Mouse (Mus musculus) spleen, adult 2 months (tissue): ENCODE measurements around the gene Rreb1. TPM values are rescaled to one million over a fixed set of nuclear protein-coding genes. Genes with fewer than 3 reads are reported as not detected.

Experiments used
- DNase-seq, 2 experiments: peaks; one replicate each; pipeline versions ENCODE4 v3.0.0 to v3.0.0-alpha.2; 2012 to 2021; ENCODE audit warnings: low spot score in 2 of 2, low read depth in 1 of 2
- H3K27ac ChIP-seq: fragments of 200-500 bp; 2 replicates; pipeline ENCODE4 v1.5.1; 2012; ENCODE audit warnings: low read length, inconsistent platforms; ENCODE audit not compliant: insufficient read depth
- H3K27me3 ChIP-seq: fragments of 200-500 bp; 2 replicates; pipeline ENCODE4 v1.6.1; 2012; ENCODE audit warnings: mild to moderate bottlenecking, moderate library complexity, low read length, inconsistent platforms; ENCODE audit not compliant: control insufficient read depth, insufficient read depth
- H3K36me3 ChIP-seq: fragments of 200-500 bp; 2 replicates; pipeline ENCODE4 v1.6.1; 2012; ENCODE audit warnings: mild to moderate bottlenecking, low read length, inconsistent platforms; ENCODE audit not compliant: control insufficient read depth, insufficient read depth
- H3K4me1 ChIP-seq: fragments of 200-500 bp; 2 replicates; pipeline ENCODE4 v1.6.1; 2011; ENCODE audit warnings: inconsistent platforms; ENCODE audit not compliant: control insufficient read depth, insufficient read depth, insufficient read length
- H3K4me3 ChIP-seq: fragments of 200-500 bp; 2 replicates; pipeline ENCODE4 v1.5.1; 2011; ENCODE audit warnings: mild to moderate bottlenecking, inconsistent platforms; ENCODE audit not compliant: insufficient read depth, insufficient read length; ENCODE audit errors: extremely low read depth
- CTCF ChIP-seq: fragments of 200-500 bp; IDR thresholded peaks from 2 replicates; pipeline ENCODE4 v1.5.1; 2011; ENCODE audit warnings: mild to moderate bottlenecking, inconsistent platforms; ENCODE audit not compliant: insufficient read depth, insufficient read length, insufficient replicate concordance; ENCODE audit errors: extremely low read depth
- POLR2A ChIP-seq: fragments of 200-500 bp; IDR thresholded peaks from 2 replicates; pipeline ENCODE4 v1.6.1; 2011; ENCODE audit warnings: low read depth, low read length, inconsistent platforms
- WGBS: fragments of 180-500 bp; shearing (Covaris S2); methylation state at CpG from one replicate; pipeline ENCODE4 v1.1.7; 2018; 5-methylcytosine and 5-hydroxymethylcytosine counted together
- polyA plus RNA-seq: library from polyadenylated mRNA; depleted of rRNA; stranded (reverse); fragments of >200 nt; gene quantifications from 2 replicates; pipeline ENCODE4 v1.2.3, GENCODE M21; 2012

Gene Rreb1
- polyA plus RNA-seq, 1 experiment = 15.5 TPM

DNA sequence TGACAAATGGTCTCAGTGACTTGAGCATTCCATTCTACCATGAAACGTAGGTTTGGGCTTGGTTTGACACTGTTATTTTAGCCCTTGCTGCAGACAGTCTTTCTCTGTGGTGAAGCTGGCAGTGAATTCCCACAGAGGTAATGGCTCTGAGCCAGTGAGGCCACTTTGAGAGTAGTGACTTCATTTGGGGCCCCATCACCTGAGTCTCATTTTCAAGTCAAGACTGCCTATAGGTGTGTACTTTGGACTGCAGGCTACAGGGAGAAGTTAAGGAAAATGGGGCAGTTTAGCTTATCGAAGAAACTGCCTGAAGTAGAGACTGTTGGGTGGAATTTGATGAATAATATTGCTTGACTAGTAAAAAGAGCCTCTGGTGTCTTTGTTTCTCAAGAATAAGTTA, 131.0 kb downstream of the Rreb1 start:
- H3K4me3 ChIP-seq = no peak overlapping the region
- whole genome bisulfite sequencing = 94% methylated on average over 2 of the region's 2 CpGs
- peaks cover 37% of the 10 kb centered on the region for H3K36me3 ChIP-seq
- TF ChIP-seq CTCF (no peak), POLR2A (no peak)
- no peaks in the 10 kb centered on the region; the same call in 1 of the 2 replicates for H3K4me1 ChIP-seq
- no peaks in the 10 kb centered on the region for H3K27me3 ChIP-seq
- H3K27ac ChIP-seq = no peak overlapping the region
- no peak for DNase-seq

DNA sequence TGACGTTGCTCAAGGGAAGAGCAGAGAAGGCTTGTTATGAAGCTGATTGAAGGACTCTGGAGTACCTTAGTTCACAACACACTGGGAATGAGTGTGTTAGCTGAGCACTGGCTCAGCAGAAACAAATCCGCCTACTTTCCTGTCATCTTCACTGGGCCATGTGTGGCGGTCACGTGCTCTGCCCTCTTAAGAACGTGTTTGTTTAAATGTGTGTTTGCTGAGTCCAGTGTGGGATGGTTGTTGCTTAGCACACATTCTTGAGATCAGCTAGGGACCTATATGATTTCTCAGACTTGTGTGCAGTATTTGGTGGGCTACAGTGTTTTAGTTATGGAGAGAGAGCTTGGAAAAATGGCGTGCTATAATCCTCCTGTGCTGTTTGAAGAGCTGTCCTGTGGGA, 133.8 kb downstream of the Rreb1 start:
- Histone ChIP-seq H3K27ac (no peak overlapping the region), H3K4me1 (no peaks in the 10 kb centered on the region; the same call in 1 of the 2 replicates)
- 82% methylated on average over 6 of the region's 6 CpGs for WGBS

DNA sequence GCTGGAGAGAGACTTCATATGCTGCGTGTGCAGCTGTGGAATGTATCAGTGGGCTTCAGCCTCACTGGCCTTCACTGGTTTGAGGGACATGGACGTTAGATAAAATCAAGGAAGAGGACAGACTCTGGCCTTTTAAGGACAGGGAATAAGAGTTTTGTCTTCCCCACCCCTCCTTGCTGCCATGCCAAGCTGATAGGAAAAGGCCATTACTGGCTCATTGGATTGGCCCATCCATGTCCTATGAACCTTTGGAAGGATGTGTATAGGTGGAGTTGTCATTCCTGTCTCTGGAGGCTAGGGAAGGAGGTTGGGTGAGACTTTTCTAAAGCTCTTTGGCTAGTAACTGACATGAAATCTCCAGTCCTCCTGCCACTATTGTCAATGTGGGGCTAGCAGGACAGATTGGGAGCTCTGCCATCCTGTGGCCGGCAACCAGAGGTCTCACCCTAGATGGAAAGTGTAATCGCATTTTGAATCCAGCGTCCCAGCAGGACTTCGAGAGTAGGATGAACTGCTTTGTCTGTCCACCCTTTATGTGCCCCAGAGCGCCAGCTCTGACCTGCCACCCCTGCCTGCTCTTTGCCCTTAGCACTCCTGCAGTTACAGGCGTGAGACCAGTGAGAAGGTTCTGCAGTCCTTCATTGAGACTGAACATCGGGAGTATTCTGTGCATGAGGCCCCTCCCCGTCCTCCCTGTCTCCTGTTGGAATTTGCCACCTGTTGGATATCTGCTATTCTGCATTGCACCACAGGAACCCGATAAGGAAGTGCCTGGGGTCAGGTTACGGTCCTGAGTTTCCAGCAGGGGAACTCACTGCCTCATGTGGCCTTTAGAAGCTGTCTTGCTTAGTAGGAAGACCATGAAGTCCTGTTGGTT, 134.6 kb downstream of the Rreb1 start:
- no peak overlapping the region for H3K27ac ChIP-seq
- no peak for TF ChIP-seq CTCF
- H3K4me1 ChIP-seq = no peaks in the 10 kb centered on the region; the same call in 1 of the 2 replicates
- WGBS = 80% methylated on average over 12 of the region's 12 CpGs
- peaks cover 42% of the 10 kb centered on the region for H3K36me3 ChIP-seq
- H3K27me3 ChIP-seq = no peaks in the 10 kb centered on the region
- H3K4me3 ChIP-seq = no peak overlapping the region
- no peak for DNase-seq

More for the DNA sequence above, 133.8 kb downstream of the Rreb1 start:
- no peak for TF ChIP-seq CTCF
- no peak for TF ChIP-seq POLR2A
- DNase-seq = no peak
- peaks cover 37% of the 10 kb centered on the region for H3K36me3 ChIP-seq
- no peaks in the 10 kb centered on the region for H3K27me3 ChIP-seq
- no peak overlapping the region for H3K4me3 ChIP-seq

DNA sequence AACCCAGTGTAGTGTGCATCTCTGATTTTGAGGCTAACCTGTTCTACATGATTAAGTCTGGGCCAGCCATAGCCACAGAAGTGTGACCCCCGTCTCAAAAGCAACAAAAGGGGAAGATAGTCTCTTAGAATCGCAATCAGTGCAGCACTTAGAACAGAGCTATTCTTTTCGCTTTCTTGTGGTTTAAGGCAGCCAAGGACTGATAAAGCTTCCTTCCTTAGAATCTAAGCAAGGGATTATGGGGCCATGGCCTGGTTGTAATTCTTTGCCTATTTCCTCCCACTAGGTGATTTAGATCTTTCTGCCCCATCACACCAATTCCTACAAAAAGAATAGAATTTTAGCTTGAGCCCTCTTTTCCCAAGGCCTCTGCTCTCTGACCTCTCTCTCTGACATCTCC, 135.8 kb downstream of the Rreb1 start:
- H3K4me1 ChIP-seq = no peaks in the 10 kb centered on the region; the same call in 1 of the 2 replicates
- 20% methylated on average over 3 of the region's 3 CpGs for WGBS
- H3K36me3 ChIP-seq = peaks cover 39% of the 10 kb centered on the region
- TF ChIP-seq POLR2A (no peak), CTCF (no peak)
- H3K27ac ChIP-seq = no peak overlapping the region
- no peaks in the 10 kb centered on the region for H3K27me3 ChIP-seq
- H3K4me3 ChIP-seq = no peak overlapping the region
- DNase-seq = no peak

DNA sequence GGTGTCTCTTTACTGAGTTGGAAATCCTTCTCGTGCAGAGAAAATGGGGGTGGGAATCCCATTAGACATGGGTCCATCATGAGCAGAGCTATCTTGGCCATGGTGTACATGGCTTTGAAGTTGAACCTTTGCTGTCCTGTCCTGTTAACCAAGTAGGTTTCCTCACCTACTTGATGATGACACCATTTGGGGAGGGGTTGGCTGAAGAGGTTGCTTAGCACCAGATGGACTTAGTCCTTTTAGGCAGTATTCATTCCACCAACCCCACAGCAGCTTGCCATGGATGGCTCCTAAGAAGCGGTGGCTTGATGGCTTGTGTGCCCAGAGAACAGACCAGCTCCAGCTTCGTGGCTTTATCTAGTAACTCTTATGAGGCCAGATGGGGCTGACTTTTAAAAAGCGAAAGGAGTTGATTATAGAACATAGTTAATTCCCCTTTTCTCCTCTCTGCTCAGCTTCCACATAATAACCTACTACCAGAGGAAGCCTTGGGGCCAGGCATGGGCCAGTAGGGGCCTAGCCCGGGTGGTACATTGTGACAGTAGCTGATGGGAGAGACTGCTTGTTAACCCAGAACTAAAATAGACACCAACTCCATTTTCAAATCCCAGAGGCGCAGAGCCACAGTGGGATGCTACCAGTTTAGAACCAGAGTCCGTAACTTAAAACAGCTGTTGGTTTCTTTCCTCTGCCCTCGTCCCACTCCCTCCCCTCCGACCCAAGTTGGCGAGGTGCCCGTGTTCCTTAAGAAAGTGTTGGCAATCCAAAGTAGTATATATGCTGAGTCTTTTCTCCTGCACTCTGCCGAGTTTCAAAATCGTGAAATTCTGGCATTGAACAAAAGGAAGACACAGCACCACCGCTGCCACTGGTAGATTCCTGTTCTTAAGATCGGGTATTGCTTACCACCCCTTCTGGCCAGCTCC, 140.4 kb downstream of the Rreb1 start:
- no peak overlapping the region for H3K4me3 ChIP-seq
- no peak overlapping the region for H3K27ac ChIP-seq
- 88% methylated on average over 15 of the region's 15 CpGs for WGBS
- H3K27me3 ChIP-seq = no peaks in the 10 kb centered on the region
- no peaks in the 10 kb centered on the region for H3K4me1 ChIP-seq
- TF ChIP-seq CTCF (no peak), POLR2A (no peak)
- no peak for DNase-seq
- H3K36me3 ChIP-seq = peaks cover 25% of the 10 kb centered on the region

DNA sequence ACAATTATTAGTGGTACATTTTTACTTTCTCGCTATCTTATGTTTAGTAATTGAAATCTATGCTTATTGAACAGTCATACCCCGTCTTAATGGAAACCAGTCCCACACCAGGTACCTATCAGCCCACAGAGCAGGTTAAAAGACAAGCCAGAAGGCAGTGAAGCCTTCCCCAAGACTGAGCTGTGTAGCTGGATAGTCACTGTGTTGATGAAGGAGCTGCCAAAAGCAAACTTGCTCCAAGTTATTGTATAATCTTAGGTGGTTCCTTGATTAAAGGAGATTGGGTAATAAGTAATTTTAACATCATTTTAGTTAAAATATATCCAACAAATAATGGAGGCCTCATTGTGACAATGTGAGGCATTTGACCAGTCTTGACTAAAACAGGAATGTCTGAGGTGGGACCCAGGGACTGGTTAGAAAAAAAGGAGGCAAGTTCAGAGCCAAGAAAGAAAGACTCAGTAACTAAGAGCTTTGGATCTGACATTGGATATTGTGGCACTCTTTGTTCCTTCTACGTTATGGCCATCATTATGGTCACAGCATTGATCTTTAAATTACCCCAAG, 141.6 kb downstream of the Rreb1 start:
- Histone ChIP-seq H3K27me3 (no peaks in the 10 kb centered on the region), H3K4me3 (no peak overlapping the region), H3K27ac (no peak overlapping the region), H3K36me3 (peaks cover 31% of the 10 kb centered on the region), H3K4me1 (no peaks in the 10 kb centered on the region)
- DNase-seq = no peak
- WGBS = 96% methylated on average over 3 of the region's 3 CpGs
- no peak for TF ChIP-seq POLR2A
- TF ChIP-seq CTCF = no peak
